Mouse (Mus musculus): ENCODE measurements around the gene Fam210b.
A peak's percentile ranks its signal among the peaks of the same experiment; 100 is the strongest.
"Not testable (repeated sequence)": the region's sequence is repeated elsewhere in the genome, so short reads cannot be mapped to it uniquely, and the experiment has no call there.

Fam210b gene

DNA sequence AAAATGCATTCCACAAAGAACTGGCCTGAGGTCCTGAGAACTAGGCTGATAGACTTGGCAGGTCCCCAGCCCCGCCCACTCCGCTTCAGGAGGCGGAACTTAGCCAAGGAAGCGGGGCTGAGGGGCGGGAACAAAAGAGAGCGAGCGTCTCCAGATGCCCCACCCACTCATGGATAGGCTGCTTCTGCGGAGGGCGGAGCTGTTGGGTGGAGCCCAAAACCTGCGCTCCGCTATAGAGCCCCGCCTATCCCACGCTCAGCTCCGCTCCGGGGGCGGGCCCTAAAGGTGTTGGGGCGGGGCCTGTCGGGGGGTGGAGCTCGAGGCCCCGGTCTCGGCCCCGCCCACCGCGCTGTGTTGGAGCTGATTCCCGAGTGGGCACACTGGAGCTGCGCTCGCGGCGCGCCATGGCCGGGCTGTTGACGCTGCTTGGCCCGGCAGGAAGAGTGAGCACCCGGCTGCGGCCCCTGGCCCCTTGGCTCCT is at the start of gene Fam210b:
Gene Fam210b (plus strand): TSS at position 308 of the 481 bp plus-strand sequence.
- DNase-seq (ENCODE audit: low read depth, low spot score) = peak; percentile 99

GRCm38 (mm10) chr2:172298083-172298482 is 47.3 kb upstream of the Fam210b start:
- peak; percentile 49 for DNase-seq (ENCODE audit: low read depth, low spot score)

DNA sequence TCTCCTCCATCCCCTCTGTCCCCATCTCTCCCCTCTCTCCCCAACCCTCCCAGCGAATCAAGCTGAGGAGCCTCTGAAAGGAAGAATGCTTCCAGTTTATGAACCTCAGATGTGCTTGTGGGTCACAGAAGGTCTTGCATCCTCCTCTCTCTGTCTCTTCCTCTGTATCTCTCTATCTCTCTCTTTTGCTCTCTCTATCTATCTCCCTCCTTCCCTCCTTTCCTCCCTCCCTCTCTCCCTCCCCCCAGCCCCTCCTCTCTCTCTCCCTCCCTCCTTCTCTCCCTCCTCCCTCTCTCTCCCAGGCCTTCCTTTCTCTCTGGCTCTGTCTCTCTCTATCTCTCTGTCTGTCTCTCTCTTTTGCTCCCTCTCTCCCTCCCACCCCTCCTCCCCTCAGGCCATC is 46.8 kb upstream of the Fam210b start:
- DNase-seq (ENCODE audit: low read depth, low spot score) = no peak

GRCm38 (mm10) chr2:172299126-172299921 is 46.0 kb upstream of the Fam210b start:
- DNase-seq (ENCODE audit: low read depth, low spot score) = no peak

GRCm38 (mm10) chr2:172302396-172302795 is 43.0 kb upstream of the Fam210b start:
- no peak for DNase-seq (ENCODE audit: low read depth, low spot score)

DNA sequence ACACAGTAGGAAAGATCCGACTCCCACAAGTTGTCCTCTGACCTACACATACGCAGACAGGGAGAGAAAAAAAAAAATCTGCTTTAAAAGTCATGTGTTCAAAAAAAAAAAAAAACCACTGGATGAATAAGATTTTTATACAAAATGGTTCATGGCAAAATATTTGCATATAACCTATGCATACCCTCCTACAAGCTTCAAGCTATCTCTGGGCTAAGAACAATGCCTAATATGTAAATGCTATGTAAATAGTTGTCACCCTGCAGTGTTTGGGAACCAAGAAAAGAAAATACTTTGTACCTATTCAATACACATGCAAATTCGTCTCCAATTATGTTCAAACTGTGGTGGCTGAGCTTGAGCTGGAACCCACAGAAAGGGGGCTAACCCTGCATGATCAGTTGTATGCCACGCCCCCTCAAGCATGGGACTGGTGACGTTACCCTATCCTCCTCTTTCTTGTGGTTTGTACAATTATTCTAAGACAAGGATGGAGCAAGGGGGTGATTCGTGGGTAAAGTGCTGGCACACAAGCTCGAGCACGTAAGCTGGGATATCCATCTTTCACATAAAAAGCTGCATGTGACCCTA is 41.2 kb upstream of the Fam210b start:
- no peak for DNase-seq (ENCODE audit: low read depth, low spot score)

DNA sequence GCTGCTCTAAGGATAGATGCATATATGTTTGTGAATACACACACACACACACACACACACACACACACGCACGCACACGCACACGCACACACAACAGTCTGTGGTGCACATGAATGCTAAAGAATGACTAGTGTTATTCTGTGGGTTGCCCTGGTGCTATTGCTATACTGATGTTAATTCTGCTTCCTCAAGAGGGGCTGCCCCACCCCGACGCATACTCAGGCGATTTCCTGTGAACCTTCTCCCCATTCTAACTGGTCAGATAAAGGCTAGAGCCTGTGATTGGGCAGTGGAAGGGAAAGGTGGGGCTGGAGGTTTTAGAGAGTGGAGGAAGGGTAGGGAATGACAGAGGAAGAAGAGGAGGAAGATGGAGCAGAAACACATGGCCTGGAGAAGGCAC is 39.8 kb upstream of the Fam210b start:
- DNase-seq (ENCODE audit: low read depth, low spot score) = not testable (repeated sequence)

DNA sequence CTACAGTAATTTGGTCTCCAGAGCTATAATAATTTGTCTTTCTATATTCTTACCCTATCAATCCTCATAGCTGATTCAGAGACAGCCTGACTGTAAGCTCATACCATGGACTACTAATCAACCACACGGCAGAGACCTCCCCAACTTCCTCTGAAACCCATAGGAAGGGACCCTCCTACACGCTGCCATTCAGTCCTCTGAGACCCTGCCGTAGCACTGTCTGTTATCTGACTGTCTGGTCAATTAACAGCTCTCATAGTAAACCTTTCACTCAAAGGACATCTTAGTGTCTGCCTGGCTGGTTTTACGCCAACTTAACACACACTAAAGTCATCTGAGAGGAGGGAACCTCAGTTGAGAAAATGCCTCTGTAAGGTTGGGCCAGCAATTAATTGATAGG is 38.8 kb upstream of the Fam210b start:
- no peak for DNase-seq (ENCODE audit: low read depth, low spot score)

- no peak for DNase-seq (ENCODE audit: low read depth, low spot score)
Measured at GRCm38 (mm10) chr2:172311731-172312130, 33.6 kb upstream of the Fam210b start.

- DNase-seq (ENCODE audit: low read depth, low spot score) = no peak
Measured at GRCm38 (mm10) chr2:172320878-172321277, 24.5 kb upstream of the Fam210b start.

- DNase-seq (ENCODE audit: low read depth, low spot score) = no peak
Measured at GRCm38 (mm10) chr2:172328248-172328647, 17.1 kb upstream of the Fam210b start.

GRCm38 (mm10) chr2:172329179-172329578 is 16.2 kb upstream of the Fam210b start:
- DNase-seq (ENCODE audit: low read depth, low spot score) = peak; percentile 70

GRCm38 (mm10) chr2:172338206-172338942 is 7.0 kb upstream of the Fam210b start:
- no peak for DNase-seq (ENCODE audit: low read depth, low spot score)

GRCm38 (mm10) chr2:172340936-172341335 is 4.4 kb upstream of the Fam210b start:
- no peak for DNase-seq (ENCODE audit: low read depth, low spot score)

- DNase-seq (ENCODE audit: low read depth, low spot score) = no peak
Measured at GRCm38 (mm10) chr2:172341606-172342005, 3.8 kb upstream of the Fam210b start.

DNA sequence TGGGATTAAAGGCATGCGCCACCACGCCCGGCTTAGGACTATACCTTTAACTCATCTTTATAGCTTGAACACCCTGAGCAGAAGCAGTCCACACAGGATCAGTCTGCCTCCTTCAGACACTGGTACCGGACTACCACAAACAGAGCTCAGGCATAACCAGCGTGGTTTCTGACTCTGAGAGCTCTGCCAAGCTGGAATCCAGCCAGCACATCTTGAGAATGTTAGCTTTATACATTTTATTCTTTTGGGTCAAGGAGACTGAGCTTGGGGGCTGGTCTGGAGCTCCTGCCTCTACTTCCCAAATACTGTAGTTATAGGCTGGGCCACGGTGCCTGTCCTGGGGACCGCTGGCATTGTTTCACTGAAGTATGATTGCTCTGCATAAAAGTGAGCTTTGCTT is 1.6 kb upstream of the Fam210b start:
- DNase-seq (ENCODE audit: low read depth, low spot score) = no peak

- DNase-seq (ENCODE audit: low read depth, low spot score) = no peak
Measured at GRCm38 (mm10) chr2:172344669-172345068, 696 bp upstream of the Fam210b start.

- no peak for DNase-seq (ENCODE audit: low read depth, low spot score)
Measured at GRCm38 (mm10) chr2:172346034-172346929, 917 bp downstream of the Fam210b start.

GRCm38 (mm10) chr2:172346933-172347611 is 1.7 kb downstream of the Fam210b start:
- DNase-seq (ENCODE audit: low read depth, low spot score) = peak; percentile 62

DNA sequence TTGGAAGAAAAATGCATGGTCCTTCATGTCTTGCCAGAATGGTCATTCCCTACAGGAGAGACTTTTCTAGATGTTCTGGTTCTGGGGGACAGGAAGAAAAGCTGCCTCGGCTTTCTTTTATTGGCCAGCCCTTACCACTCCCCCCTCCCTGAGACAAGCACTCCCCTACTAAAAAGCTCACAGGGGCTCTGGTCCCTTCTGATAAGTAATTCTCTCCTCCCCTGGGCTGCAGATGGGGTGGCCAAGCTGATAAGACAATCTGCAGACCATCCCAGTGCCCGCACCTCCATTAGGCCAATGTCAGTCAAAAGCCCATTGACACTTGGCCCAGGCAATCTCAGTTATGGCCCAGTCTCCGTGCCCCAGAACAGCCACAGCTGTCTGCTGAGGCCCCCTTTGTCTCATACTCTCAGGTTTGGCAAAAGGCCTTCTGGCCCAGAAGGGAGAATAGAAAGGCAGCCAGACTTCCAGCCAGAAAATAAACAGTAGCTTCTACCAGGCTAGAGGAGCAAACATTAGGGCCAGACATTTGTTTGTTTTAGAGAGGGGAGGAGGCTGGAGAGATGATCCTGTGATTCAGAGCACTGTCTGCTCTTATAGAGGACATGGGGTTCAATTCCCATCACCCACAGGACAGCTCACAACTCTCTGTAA is 3.1 kb downstream of the Fam210b start:
- peak; percentile 77 for DNase-seq (ENCODE audit: low read depth, low spot score)
